Mouse (Mus musculus) right cerebral cortex, postnatal 10 days (tissue): ENCODE results near the gene Fbxw26.
"Not testable (repeated sequence)": the region's sequence is repeated elsewhere in the genome, so short reads cannot be mapped to it uniquely, and the experiment has no call there.

Source experiments
- DNase-seq, 2 experiments: peaks; one replicate each; pipeline ENCODE4 v3.0.0; 2021; ENCODE audit warnings: low spot score in 2 of 2

Fbxw26 gene

GRCm38 (mm10) chr9:109745989-109746388, at the start of gene Fbxw26:
TSS of gene Fbxw26 (minus strand) at chr9:109746089.
- DNase-seq = not testable (repeated sequence)

- no peak for DNase-seq
Measured at GRCm38 (mm10) chr9:109795221-109795620, 49.3 kb upstream of the Fbxw26 start.

GRCm38 (mm10) chr9:109790570-109790969, 44.7 kb upstream of the Fbxw26 start, which contains the start of gene Fbxw27:
TSS of gene Fbxw27 (minus strand) at chr9:109790670.
- not testable (repeated sequence) for DNase-seq

- DNase-seq = not testable (repeated sequence)
Measured at GRCm38 (mm10) chr9:109766841-109767240, 21.0 kb upstream of the Fbxw26 start.

- DNase-seq = not testable (repeated sequence)
Measured at GRCm38 (mm10) chr9:109702600-109702999, 43.3 kb downstream of the Fbxw26 start, which contains the start of gene Fbxw18. TSS of gene Fbxw18 (minus strand) at chr9:109702700.

GRCm38 (mm10) chr9:109685299-109685698, 60.6 kb downstream of the Fbxw26 start:
- peak in 1 of 2 experiments; percentile 25 for DNase-seq
